Mouse (Mus musculus) right cerebral cortex, postnatal 14 days (tissue): ENCODE data around the gene Cisd3.
"Not testable (repeated sequence)": the region's sequence is repeated elsewhere in the genome, so short reads cannot be mapped to it uniquely, and the experiment has no call there.

ENCODE experiments used
- DNase-seq: peaks from one replicate; pipeline ENCODE4 v3.0.0; 2022

Gene Cisd3

GRCm38 (mm10) chr11:97714356-97714755, 28.7 kb downstream of the Cisd3 start:
- DNase-seq, result no peak

DNA sequence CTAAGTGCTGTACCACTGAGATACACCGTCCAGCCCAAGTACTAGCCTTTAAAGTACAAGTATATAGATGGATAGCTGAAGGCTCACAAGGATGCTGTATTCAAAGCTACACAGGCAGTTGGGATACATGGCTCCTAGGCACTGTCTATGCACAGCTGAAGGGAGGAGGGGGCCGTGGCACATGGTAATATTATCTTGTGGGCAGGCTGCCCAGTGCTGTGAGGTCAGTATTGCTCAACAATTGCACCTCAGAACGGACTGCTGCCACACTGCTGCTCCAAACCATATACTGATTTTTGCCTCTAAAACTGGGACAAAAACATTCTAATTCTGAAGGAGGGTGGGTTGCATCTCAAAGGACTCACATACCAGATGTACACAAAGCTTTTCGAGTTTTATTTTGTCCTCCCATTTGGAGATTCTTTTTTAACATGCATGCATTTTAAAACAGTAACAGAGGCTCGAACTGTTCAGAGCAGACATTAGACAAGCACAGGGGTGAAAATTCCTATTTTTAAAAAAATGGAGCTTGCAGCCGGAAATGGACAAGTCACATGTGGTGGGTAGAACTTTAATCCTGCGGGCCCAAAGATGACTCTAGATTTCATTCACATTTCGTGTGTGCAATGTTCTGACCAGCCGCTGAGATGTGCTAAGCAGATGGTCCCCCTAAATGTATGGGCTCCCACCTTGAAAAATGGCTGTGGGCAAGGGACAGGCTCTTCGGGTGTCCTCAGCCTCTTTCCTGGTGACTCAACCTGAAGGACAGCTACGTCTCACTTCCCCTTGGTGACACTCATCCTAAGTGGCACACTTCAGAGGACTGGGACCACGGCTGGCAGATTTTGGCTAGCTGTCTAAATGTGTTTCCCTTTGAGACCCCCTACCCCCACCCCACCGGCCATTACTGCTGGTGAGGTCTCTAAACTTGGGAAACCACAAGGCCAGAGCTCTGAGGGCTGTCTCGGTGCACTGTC, 29.4 kb downstream of the Cisd3 start:
- DNase-seq, result no peak

GRCm38 (mm10) chr11:97716021-97716420, 30.4 kb downstream of the Cisd3 start:
- no peak for DNase-seq

DNA sequence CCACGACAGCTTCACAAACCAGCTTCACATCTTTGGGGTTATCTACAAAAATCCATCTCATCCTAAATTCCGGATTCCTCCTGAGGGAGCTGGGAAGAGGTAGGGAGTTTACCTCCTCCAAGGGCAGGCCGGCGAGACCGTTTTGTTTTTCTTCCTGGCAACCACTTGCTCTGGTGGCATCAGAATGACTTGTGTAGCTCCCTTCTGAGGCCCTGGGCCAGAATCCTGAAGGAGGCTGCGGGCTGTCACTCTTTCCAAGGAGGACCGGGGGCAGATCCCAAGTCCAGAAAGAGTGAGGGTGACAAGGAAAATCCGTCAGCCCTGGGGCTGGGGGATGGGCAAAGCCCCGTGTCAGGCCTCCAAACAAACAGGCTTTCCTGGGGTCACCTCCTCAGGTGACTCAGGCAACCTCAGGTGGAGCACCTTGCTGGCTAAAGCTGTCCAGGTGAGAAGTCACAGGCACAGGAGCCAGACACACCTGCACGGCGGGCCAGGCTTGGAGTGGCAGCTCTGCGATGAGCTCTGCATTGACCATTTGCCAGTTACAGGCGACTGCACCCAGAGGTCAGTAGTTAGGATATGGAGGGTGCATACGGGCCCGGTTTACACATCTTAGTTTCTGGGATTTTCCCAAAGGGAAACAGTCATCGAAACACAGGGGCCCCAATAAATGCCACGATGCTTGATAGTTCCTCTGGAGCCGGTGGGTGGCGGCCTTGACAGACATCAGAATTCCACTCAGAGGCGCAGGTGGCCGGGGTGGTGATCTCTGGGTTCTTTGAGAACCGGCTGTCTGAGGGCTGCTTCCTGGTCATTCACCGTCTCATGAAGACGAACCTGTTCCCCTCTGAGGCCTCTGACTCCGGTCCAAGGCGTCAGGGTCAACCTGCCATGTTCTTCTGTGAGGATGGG, 32.0 kb downstream of the Cisd3 start:
- DNase-seq, result no peak

GRCm38 (mm10) chr11:97718281-97718860, 32.7 kb downstream of the Cisd3 start:
- no peak for DNase-seq

DNA sequence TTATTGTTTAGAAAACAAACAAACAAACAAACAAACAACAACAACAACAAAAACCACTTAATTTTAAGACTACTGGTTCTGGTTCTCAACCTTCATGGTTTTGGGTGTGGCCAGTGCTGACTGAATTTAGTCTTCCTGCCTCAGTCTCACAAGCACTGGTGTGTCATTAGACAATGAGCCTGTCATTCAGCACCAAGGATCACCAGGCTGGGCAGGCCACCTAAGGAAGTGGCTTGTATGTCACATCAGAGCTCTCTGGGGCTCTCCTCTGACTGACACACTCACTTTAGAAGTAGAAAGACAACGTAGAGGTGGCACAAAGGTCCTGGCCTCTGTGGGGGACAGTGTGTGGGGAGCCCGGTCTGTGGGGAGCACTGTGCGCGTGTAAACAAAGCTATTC, 33.4 kb downstream of the Cisd3 start:
- DNase-seq, result no peak

DNA sequence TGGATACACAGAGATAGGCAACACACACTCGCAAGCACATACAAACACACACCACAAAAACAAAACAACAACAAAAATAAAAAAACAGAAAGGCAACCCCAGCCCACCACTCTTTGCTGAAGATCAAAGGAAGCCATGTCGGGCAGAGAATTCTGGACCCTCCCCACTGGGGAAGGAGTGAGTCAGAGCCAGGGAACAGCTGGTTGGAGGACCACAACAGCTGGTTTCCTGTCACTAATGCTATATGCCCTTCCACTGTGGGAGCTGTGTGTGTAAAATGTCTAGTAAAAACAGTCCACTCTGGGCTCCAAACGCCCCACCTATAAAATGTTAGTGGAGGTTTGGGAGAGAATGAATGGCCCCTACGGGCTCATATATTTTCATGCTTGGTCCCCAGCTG, 35.7 kb downstream of the Cisd3 start:
- no peak for DNase-seq

- DNase-seq, result no peak
These were observed 38.1 kb downstream of the Cisd3 start for GRCm38 (mm10) chr11:97723709-97724108.

- no peak for DNase-seq
These were observed 42.7 kb downstream of the Cisd3 start for GRCm38 (mm10) chr11:97728311-97728710.

DNA sequence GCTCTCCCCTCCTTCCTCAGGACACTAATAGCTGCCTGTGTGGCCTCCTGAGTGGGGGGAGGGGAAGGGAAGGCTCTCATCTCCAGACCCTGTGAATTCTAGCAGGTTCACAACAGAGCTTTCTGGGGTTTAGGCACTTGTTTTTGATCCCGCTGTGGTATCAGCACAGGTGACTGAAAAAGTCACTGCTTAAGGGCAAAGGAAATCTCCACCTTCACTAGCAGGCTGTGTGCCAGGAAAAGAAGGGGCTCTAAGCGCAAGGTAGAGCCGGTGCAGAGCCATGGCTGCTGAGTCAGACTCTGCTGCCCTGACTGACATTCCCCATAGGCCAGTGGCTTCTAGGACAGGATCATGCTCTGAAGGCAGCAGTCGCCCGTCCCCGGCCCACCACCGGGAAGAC, 43.1 kb downstream of the Cisd3 start:
- DNase-seq, result no peak

GRCm38 (mm10) chr11:97733689-97734088, 48.1 kb downstream of the Cisd3 start:
- DNase-seq, result no peak

DNA sequence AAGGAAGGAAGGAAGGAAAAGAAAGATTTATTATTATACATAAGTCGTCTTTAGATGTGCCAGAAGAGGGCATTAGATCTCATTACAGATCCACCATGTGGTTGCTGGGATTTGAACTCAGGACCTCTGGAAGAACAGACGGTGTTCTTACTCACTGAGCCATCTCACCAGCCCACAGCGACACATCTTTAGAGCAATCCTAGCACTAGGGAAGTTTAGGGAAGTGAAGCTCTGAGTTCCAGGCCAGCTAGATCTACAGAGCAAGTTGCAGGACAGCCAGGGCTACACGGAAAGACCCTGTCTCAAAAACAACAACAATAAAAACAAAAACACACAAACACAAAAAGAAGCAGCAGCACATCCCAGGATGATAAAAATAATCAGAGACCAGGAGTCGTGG, 49.2 kb downstream of the Cisd3 start:
- not testable (repeated sequence) for DNase-seq

- DNase-seq, result no peak
These were observed 51.0 kb downstream of the Cisd3 start for GRCm38 (mm10) chr11:97736645-97737044.

GRCm38 (mm10) chr11:97737600-97737999, 52.0 kb downstream of the Cisd3 start:
- DNase-seq, result no peak
